Mouse (Mus musculus): ENCODE measurements around the gene Irf6. TPM values are rescaled to one million over a fixed set of nuclear protein-coding genes. Genes with fewer than 3 reads are reported as not detected.
A peak's percentile ranks its signal among the peaks of the same experiment; 100 is the strongest.

The Irf6 gene
- polyA plus RNA-seq, 1 experiment: 1.5 TPM

DNA sequence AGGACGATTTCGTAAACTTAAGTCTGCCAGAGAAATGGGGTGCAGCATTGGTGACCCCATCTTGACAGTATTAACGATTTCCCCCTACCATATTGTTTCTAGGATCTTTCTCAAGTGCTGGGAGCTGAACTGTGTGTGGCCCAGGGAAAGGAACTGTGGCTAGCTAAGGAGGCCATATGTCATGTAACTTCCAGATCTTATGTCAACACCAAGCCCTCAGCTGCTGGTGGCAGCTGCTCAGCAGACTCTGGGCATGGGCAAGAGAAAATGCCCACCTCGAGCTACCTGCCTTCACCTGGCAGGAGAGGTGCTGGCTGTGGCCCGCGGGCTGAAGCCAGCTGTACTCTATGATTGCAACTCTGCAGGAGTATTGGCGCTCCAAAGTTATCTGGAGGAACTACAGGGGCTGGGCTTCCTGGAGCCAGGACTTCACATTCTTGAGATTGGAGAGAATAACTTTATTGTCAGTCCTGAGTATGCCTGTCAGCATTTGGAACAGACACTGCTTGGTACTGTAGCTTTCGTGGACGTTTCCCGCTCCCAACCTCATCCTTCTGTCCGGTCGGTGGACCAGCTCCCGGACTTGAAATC, 21.3 kb downstream of the Irf6 start:
- WGBS: 84% methylated on average over 13 of the region's 13 CpGs
- H3K27me3 ChIP-seq (ENCODE audit: control insufficient read depth, insufficient read depth, low read length): no peaks in the 10 kb centered on the region
- DNase-seq (ENCODE audit: low read depth in 1 of 2, low spot score in 2 of 2): no peak
- peaks cover 5% of the 10 kb centered on the region for H3K36me3 ChIP-seq (ENCODE audit: control insufficient read depth, insufficient read depth, low read length)
- H3K27ac ChIP-seq (ENCODE audit: insufficient read depth, low read length): peak overlapping the region; percentile 84
- no peak overlapping the region for H3K4me3 ChIP-seq (ENCODE audit: extremely low read depth, insufficient read depth, insufficient read length)
- H3K4me1 ChIP-seq (ENCODE audit: control insufficient read depth, insufficient read depth, insufficient read length): peaks cover 14% of the 10 kb centered on the region
- TF ChIP-seq POLR2A (IDR thresholded peaks at IDR 0.05; ENCODE audit: low read depth, low read length): no peak
- TF ChIP-seq CTCF (IDR thresholded peaks at IDR 0.05; ENCODE audit: extremely low read depth, insufficient read depth, insufficient read length, insufficient replicate concordance): no peak

DNA sequence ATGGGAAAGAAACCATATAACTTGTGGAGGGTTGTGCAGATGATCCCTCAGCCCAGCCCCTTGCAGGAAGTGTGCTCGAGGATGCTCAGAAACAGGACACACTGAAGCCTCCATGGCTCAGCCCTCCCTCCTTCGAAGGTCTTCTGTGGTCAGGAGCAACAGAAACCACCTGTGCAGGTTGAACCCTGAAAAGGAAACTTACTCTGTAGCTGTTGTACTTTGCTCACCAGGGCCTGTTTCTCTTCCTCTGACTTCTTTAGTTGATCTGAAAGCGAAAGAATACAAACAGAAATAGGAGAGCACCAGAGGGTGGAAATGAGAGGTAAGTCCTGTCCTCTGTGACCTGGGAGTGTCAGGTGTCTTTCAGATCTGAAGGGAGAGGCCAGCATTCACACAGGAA, 28.2 kb downstream of the Irf6 start:
- DNase-seq (ENCODE audit: low read depth in 1 of 2, low spot score in 2 of 2): peak; percentile 31 to 34
- H3K4me1 ChIP-seq (ENCODE audit: control insufficient read depth, insufficient read depth, insufficient read length): peaks cover 13% of the 10 kb centered on the region
- H3K27ac ChIP-seq (ENCODE audit: insufficient read depth, low read length): peak overlapping the region; percentile 80
- peaks cover 38% of the 10 kb centered on the region for H3K36me3 ChIP-seq (ENCODE audit: control insufficient read depth, insufficient read depth, low read length)
- TF ChIP-seq POLR2A (IDR thresholded peaks at IDR 0.05; ENCODE audit: low read depth, low read length) (no peak), CTCF (IDR thresholded peaks at IDR 0.05; ENCODE audit: extremely low read depth, insufficient read depth, insufficient read length, insufficient replicate concordance) (no peak)
- H3K27me3 ChIP-seq (ENCODE audit: control insufficient read depth, insufficient read depth, low read length): no peaks in the 10 kb centered on the region
- H3K4me3 ChIP-seq (ENCODE audit: extremely low read depth, insufficient read depth, insufficient read length): no peak overlapping the region
- 20% methylated on average over 3 of the region's 3 CpGs for WGBS

DNA sequence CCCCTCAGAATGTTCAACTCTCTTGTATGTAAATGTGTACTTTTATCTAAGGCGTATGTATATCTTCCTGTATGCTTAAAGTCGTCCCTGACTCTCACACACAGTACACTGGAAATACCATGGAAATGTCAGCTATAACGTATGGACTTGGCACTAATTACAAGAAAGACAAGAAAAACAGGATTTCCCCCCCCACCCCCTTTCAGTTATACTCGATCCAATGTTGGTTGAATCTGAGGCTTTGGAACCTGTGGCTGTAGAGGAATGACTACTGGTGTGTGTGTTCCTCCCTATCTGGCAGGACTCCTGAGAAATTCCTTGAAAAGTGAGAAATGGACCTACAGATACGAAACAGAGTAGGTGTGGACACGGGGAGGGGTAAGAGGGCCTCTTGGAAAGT, 35.3 kb downstream of the Irf6 start:
- Histone ChIP-seq H3K27ac (ENCODE audit: insufficient read depth, low read length) (peak overlapping the region; percentile 92), H3K4me3 (ENCODE audit: extremely low read depth, insufficient read depth, insufficient read length) (no peak overlapping the region), H3K36me3 (ENCODE audit: control insufficient read depth, insufficient read depth, low read length) (peaks cover 71% of the 10 kb centered on the region), H3K4me1 (ENCODE audit: control insufficient read depth, insufficient read depth, insufficient read length) (peaks cover 30% of the 10 kb centered on the region), H3K27me3 (ENCODE audit: control insufficient read depth, insufficient read depth, low read length) (no peaks in the 10 kb centered on the region)
- DNase-seq (ENCODE audit: low read depth in 1 of 2, low spot score in 2 of 2): no peak
- TF ChIP-seq POLR2A (IDR thresholded peaks at IDR 0.05; ENCODE audit: low read depth, low read length) (no peak), CTCF (IDR thresholded peaks at IDR 0.05; ENCODE audit: extremely low read depth, insufficient read depth, insufficient read length, insufficient replicate concordance) (no peak)
- 86% methylated on average over 6 of the region's 6 CpGs for WGBS

DNA sequence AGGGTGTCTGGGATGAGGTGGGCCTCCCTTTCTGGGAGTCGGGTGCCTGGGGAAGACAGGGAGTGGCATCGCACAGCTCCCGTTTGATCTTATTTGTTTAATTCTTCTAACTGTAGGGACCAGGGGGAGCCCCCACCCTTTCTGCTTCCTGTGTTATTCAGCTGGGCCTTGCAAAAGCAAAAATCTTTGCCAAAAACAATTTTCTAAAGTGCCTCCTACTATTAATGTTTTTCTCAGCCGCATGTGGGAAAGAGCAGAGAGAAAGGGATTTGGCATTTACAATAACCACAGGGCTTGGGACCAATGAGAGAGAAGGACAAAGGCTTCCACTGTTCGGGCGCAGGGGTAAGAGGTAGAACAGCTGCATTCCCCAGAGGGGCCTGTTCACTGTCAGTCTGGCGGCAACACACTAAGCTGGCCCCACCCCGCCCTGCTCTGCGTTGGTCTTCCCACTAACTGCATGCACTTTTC, 36.3 kb downstream of the Irf6 start:
- Histone ChIP-seq H3K4me1 (ENCODE audit: control insufficient read depth, insufficient read depth, insufficient read length) (peaks cover 30% of the 10 kb centered on the region), H3K36me3 (ENCODE audit: control insufficient read depth, insufficient read depth, low read length) (peaks cover 74% of the 10 kb centered on the region), H3K27me3 (ENCODE audit: control insufficient read depth, insufficient read depth, low read length) (no peaks in the 10 kb centered on the region), H3K27ac (ENCODE audit: insufficient read depth, low read length) (peak overlapping the region; percentile 92), H3K4me3 (ENCODE audit: extremely low read depth, insufficient read depth, insufficient read length) (no peak overlapping the region)
- no peak for TF ChIP-seq CTCF (IDR thresholded peaks at IDR 0.05; ENCODE audit: extremely low read depth, insufficient read depth, insufficient read length, insufficient replicate concordance)
- WGBS: 18% methylated on average over 9 of the region's 9 CpGs
- DNase-seq (ENCODE audit: low read depth in 1 of 2, low spot score in 2 of 2): peak in 1 of 2 experiments; percentile 70

DNA sequence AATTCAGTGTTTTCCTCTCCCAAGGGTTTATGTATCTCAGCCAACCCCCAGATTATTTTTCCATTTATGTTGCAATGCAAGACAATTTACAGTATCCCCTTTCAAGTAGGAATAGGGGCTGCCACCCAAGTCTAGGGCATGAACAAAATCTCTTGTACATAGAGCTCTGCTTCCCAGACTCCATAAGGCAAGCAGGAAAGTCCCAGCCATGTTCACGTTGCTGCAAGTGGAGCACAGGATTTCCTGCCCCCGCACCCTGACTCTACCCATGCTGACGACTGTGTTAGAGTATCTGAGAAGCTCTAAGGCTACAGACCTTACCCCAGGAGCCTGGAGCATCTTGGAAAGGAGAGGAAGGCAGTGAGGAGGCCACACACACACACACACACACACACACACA, 36.9 kb downstream of the Irf6 start:
- no peak overlapping the region for H3K4me3 ChIP-seq (ENCODE audit: extremely low read depth, insufficient read depth, insufficient read length)
- H3K27me3 ChIP-seq (ENCODE audit: control insufficient read depth, insufficient read depth, low read length): no peaks in the 10 kb centered on the region
- no peak for DNase-seq (ENCODE audit: low read depth in 1 of 2, low spot score in 2 of 2)
- H3K27ac ChIP-seq (ENCODE audit: insufficient read depth, low read length): peak overlapping the region; percentile 92
- H3K36me3 ChIP-seq (ENCODE audit: control insufficient read depth, insufficient read depth, low read length): peaks cover 75% of the 10 kb centered on the region
- peaks cover 30% of the 10 kb centered on the region for H3K4me1 ChIP-seq (ENCODE audit: control insufficient read depth, insufficient read depth, insufficient read length)
- 16% methylated on average over 3 of the region's 3 CpGs for WGBS
- TF ChIP-seq CTCF (IDR thresholded peaks at IDR 0.05; ENCODE audit: extremely low read depth, insufficient read depth, insufficient read length, insufficient replicate concordance) (no peak), POLR2A (IDR thresholded peaks at IDR 0.05; ENCODE audit: low read depth, low read length) (no peak)

DNA sequence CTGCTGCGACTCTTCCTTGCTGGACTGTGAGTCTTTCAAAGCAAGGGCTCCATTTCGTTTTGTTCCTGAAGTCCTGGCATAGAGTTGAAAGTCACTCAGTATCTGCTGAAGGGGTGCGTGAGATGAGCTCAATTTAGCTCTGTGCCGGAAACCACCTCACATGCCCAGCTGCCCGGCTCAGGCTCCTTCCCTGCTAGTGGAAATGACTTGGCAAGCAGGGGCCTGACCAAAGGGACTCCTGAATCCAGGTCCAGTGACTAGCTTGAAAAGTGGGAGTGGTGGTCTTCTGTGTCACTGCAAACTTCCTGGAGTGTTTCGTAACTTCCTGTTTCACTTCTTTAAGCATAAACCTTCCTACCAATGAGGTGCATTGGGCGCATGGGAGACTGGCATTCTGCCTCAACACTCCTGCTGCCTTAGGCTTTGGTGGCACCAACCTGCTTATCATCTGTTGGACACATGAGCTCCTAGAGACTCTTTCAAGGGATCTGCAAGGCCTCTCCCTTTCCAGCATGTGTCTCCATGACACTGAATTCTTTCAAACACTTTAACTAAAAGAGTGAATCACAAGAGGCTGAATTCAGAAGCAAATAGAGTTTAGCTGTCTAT, 38.9 kb downstream of the Irf6 start:
- H3K27me3 ChIP-seq (ENCODE audit: control insufficient read depth, insufficient read depth, low read length): no peaks in the 10 kb centered on the region
- TF ChIP-seq POLR2A (IDR thresholded peaks at IDR 0.05; ENCODE audit: low read depth, low read length) (no peak), CTCF (IDR thresholded peaks at IDR 0.05; ENCODE audit: extremely low read depth, insufficient read depth, insufficient read length, insufficient replicate concordance) (no peak)
- peaks cover 73% of the 10 kb centered on the region for H3K36me3 ChIP-seq (ENCODE audit: control insufficient read depth, insufficient read depth, low read length)
- H3K27ac ChIP-seq (ENCODE audit: insufficient read depth, low read length): peak overlapping the region; percentile 92
- no peak overlapping the region for H3K4me3 ChIP-seq (ENCODE audit: extremely low read depth, insufficient read depth, insufficient read length)
- H3K4me1 ChIP-seq (ENCODE audit: control insufficient read depth, insufficient read depth, insufficient read length): peaks cover 30% of the 10 kb centered on the region
- DNase-seq (ENCODE audit: low read depth in 1 of 2, low spot score in 2 of 2): no peak
- 46% methylated on average over 7 of the region's 7 CpGs for WGBS

Measured in spleen, adult 2 months (tissue).